Mouse (Mus musculus) C2C12 (cell line): ENCODE results near the gene Cdkn1c.

Source experiments
- CEBPB ChIP-seq: IDR thresholded peaks from one replicate; pipeline ENCODE4 v1.6.1; 2011; ENCODE audit warnings: low read depth, mild to moderate bottlenecking, control low read depth, moderate library complexity
- CTCF ChIP-seq: IDR thresholded peaks from one replicate; pipeline ENCODE4 v1.5.1; 2011; ENCODE audit not compliant: control insufficient read depth, insufficient read depth, insufficient read length
- MAX ChIP-seq: IDR thresholded peaks from one replicate; pipeline ENCODE4 v1.6.1; 2011; ENCODE audit warnings: mild to moderate bottlenecking, control low read depth
- MYOD1 ChIP-seq: IDR thresholded peaks from one replicate; pipeline ENCODE4 v1.6.1; 2011; ENCODE audit warnings: low read depth; ENCODE audit not compliant: control insufficient read depth, insufficient read length
- MYOG ChIP-seq: IDR thresholded peaks from one replicate; pipeline ENCODE4 v1.6.1; 2011; ENCODE audit not compliant: control insufficient read depth, insufficient read length; ENCODE audit errors: extremely low read depth
- USF1 ChIP-seq: IDR thresholded peaks from one replicate; pipeline ENCODE4 v1.6.1; 2011; ENCODE audit warnings: low read depth, mild to moderate bottlenecking, control low read depth, moderate library complexity

- TF ChIP-seq USF1 (no peak), CTCF (no peak), MYOD1 (no peak), CEBPB (no peak), MYOG (no peak), MAX (no peak)
Observed at GRCm38 (mm10) chr7:143416406-143416805, 44.4 kb downstream of the Cdkn1c start.
